Mouse (Mus musculus) liver, adult 2 months (tissue): ENCODE results near the gene Kdelr3.

Experiments used
- CTCF ChIP-seq: fragments of 200-500 bp; IDR thresholded peaks from 2 replicates; pipeline ENCODE4 v1.5.1; 2011; ENCODE audit warnings: low read depth, low read length, control low read depth
- POLR2A ChIP-seq: fragments of 200-500 bp; IDR thresholded peaks from 2 replicates; pipeline ENCODE4 v1.6.1; 2011; ENCODE audit warnings: low read length, control low read depth; ENCODE audit not compliant: insufficient read depth; ENCODE audit errors: extremely low read depth

- TF ChIP-seq POLR2A (no peak), CTCF (no peak)
Observed at GRCm38 (mm10) chr15:79575543-79576222, 59.5 kb downstream of the Kdelr3 start.
